Mouse (Mus musculus) erythroblast, embryonic 14.5 days (primary cell): ENCODE measurements around the gene Atp6v1e1. TPM values are rescaled to one million over a fixed set of nuclear protein-coding genes. Genes with fewer than 3 reads are reported as not detected.

Experiments
- H3K27me3 ChIP-seq: 2 replicates; pipeline ENCODE4 v1.6.1; 2012; ENCODE audit warnings: inconsistent platforms; ENCODE audit not compliant: control insufficient read depth
- H3K36me3 ChIP-seq: 2 replicates; pipeline ENCODE4 v1.6.1; 2012; ENCODE audit warnings: mild to moderate bottlenecking, inconsistent platforms; ENCODE audit not compliant: control insufficient read depth
- H3K4me1 ChIP-seq: 2 replicates; pipeline ENCODE4 v1.6.1; 2012; ENCODE audit warnings: inconsistent platforms; ENCODE audit not compliant: control insufficient read depth
- H3K4me3 ChIP-seq: replicated peaks from 2 replicates; pipeline ENCODE3; 2012; ENCODE audit warnings: moderate library complexity, mild to moderate bottlenecking, inconsistent platforms
- H3K9me3 ChIP-seq: 2 replicates; pipeline ENCODE4 v1.6.1; 2012; ENCODE audit warnings: low read length, inconsistent platforms, mixed read lengths; ENCODE audit not compliant: control insufficient read depth
- GATA1 ChIP-seq: IDR thresholded peaks from 2 replicates; pipeline ENCODE4 v1.6.1; 2012; ENCODE audit warnings: low read length, inconsistent platforms, mixed read lengths
- TAL1 ChIP-seq: IDR thresholded peaks from 3 replicates; pipeline ENCODE4 v1.6.1; 2012; ENCODE audit warnings: low read length, inconsistent platforms, mixed read lengths
- polyA plus RNA-seq: library from polyadenylated mRNA; stranded (reverse); fragments of >175 nt; gene quantifications from 2 replicates; pipeline ENCODE4 v1.2.3, GENCODE M21; 2012

Gene Atp6v1e1
- polyA plus RNA-seq, 1 experiment = 19.0 TPM

DNA sequence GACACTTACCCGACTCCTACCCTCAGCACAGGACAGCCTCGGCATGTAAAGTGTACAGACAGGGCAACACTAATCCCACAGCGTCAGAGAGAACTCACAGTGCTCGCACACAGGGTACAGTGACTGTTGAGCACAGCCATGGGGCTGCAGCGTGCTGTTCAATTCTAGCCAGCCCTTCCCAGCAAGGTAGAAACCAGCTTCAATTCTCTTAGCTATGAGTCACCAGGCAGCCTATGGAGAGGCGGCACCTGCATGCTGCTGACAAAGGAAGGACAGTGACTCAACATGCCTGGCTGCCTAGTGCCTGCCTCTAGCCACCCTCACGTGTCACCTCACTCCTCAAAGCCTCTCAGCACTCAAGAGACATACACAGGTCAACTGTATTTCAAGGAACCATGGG, 24.6 kb downstream of the Atp6v1e1 start:
- Histone ChIP-seq H3K27me3 (no peaks in the 10 kb centered on the region), H3K4me3 (no peak overlapping the region), H3K4me1 (peaks cover 5% of the 10 kb centered on the region), H3K36me3 (peaks cover 100% of the 10 kb centered on the region), H3K9me3 (peaks cover 2% of the 10 kb centered on the region; the same call in 1 of the 2 replicates)
- TF ChIP-seq TAL1 = no peak
- no peak for TF ChIP-seq GATA1

DNA sequence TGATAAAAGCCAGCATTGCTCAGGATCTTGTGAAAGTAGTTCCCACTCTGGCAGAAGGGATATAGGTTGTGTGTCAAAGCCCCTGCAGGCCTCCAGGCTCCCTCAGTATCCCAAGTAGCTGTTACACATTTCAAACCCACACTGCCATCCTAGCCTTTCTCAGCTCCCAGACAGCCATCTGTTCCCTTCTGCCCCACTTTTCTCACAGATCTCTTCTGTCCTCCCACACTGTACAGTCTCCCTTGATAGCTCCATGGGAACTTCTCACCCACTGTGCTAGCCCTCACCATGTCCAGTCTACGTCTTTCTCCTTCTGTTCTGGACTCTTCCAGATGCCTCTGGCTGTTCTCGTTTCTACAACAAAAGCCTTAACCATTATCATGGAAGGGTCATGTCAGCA, 26.5 kb downstream of the Atp6v1e1 start:
- Histone ChIP-seq H3K9me3 (no peaks in the 10 kb centered on the region), H3K4me1 (peaks cover 16% of the 10 kb centered on the region), H3K36me3 (peaks cover 100% of the 10 kb centered on the region), H3K27me3 (no peaks in the 10 kb centered on the region), H3K4me3 (no peak overlapping the region)
- TF ChIP-seq TAL1 = no peak
- TF ChIP-seq GATA1 = no peak

DNA sequence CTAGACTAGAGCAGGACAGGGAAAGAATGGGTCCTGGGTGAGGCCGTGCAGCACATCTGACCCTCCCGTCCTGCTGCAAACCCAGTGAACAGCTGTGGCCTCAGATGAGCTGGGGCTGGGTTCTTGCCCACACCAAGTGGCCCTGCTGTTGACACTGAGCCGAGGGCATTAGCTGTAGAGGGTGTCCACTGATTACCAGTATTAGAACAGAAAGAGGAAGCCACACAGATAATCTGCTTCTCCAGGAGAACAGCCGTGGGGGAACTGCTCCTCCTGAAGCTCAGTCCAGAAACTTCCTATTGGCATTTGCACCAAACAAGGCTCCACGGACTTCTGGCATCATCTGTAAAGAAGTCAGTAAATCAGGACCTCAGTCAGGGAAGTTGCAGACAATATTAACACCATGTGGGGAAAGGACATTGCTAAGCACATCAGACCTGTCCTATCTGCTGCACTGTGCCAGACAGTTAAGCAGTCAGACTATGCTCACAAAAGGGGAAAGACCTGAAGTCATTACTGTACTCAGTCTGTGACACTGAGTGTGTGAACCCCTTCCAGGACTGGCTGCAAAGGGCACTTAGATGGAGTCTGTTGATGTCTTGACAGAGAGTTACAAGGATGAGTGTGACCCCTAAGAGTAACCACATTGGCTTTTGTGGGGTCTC, 27.0 kb downstream of the Atp6v1e1 start:
- no peaks in the 10 kb centered on the region for H3K9me3 ChIP-seq
- H3K27me3 ChIP-seq = no peaks in the 10 kb centered on the region
- no peak for TF ChIP-seq GATA1
- no peak for TF ChIP-seq TAL1
- H3K36me3 ChIP-seq = peaks cover 99% of the 10 kb centered on the region
- H3K4me3 ChIP-seq = no peak overlapping the region
- peaks cover 21% of the 10 kb centered on the region for H3K4me1 ChIP-seq

DNA sequence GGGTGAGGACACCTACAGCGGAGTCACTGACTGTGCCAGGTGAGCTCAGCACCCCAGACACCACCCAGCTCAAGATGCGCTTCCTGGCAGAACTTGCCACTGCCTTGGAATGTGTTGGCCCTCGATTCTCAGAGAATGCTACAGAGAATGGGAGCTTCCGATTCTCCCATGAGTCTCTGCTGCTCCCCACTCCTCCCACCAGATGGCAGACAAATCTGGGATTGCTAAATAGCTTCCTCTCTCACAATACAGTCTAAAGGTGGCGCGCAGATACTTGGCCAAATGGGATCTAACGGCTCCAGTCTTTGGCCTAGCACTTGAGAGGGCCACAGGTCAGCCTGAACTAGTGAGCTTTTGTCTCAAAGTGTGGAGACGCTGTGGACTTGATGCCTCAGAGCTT, 29.6 kb downstream of the Atp6v1e1 start:
- no peak overlapping the region for H3K4me3 ChIP-seq
- H3K9me3 ChIP-seq = no peaks in the 10 kb centered on the region
- TF ChIP-seq GATA1 (no peak), TAL1 (no peak)
- peaks cover 98% of the 10 kb centered on the region for H3K36me3 ChIP-seq
- no peaks in the 10 kb centered on the region for H3K27me3 ChIP-seq
- peaks cover 28% of the 10 kb centered on the region for H3K4me1 ChIP-seq

DNA sequence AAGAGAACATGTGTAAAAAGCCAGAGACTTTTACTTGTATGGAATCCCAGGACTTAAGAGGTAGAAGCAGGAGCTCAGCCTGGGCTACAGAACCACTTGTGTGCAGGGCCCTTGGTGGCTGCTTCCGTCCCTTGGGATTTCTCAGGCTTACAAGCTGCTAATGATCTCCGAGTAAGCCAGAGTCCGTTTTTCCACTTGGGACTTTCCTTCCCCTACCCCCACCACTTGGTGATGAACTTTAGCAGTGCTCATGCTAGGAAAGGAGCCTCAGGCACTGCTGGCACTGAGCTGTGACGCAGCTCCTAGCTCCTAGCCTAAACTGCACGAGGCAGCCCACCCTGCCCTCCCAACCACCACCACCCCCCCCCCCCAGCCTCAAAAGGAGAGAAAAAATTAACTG, 31.9 kb downstream of the Atp6v1e1 start:
- no peak overlapping the region for H3K4me3 ChIP-seq
- H3K36me3 ChIP-seq = peaks cover 86% of the 10 kb centered on the region
- no peaks in the 10 kb centered on the region for H3K9me3 ChIP-seq
- H3K4me1 ChIP-seq = peaks cover 31% of the 10 kb centered on the region
- H3K27me3 ChIP-seq = no peaks in the 10 kb centered on the region
- no peak for TF ChIP-seq TAL1
- no peak for TF ChIP-seq GATA1

DNA sequence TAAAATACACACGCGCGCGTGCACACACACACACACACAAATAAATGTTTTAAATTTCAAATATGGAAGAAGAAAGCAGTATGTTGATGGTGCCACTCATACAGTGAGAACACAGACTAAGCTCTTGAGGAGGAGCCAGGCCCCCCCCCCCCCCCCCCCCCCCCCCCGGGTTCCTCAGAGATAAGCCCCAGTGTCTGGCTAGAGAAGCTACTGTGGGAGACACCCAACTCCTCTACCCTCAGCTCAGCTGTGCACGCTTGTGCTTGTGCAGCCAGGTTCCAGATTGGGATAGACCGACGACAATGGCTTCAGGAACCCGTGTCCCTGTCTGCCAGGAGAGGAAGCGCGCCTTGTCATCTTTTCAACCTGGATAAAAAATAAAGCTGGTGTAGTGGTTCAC, 32.4 kb downstream of the Atp6v1e1 start:
- Histone ChIP-seq H3K4me3 (no peak overlapping the region), H3K27me3 (no peaks in the 10 kb centered on the region), H3K4me1 (peaks cover 33% of the 10 kb centered on the region), H3K9me3 (no peaks in the 10 kb centered on the region), H3K36me3 (peaks cover 82% of the 10 kb centered on the region)
- no peak for TF ChIP-seq GATA1
- TF ChIP-seq TAL1 = no peak

DNA sequence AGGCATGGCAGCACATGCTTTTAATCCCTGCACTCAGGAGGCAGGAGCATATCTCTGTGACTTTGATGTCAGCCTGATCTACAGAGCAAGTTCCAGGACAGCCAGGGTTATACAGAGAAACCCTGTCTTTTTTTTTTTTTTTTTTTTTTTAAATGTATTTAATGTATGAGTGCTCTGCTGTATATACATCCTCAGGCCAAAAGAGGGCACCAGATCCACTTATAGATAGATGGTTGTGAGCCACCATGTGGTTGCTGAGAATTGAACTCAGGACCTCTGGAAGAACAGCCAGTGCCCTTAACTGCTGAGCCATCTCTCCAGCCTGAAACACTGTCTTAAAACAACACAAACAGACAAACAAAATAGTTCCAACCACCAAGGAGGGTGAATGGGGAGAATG, 33.7 kb downstream of the Atp6v1e1 start:
- H3K4me1 ChIP-seq = peaks cover 33% of the 10 kb centered on the region
- peaks cover 69% of the 10 kb centered on the region for H3K36me3 ChIP-seq
- no peak for TF ChIP-seq GATA1
- TF ChIP-seq TAL1 = no peak
- no peaks in the 10 kb centered on the region for H3K9me3 ChIP-seq
- H3K27me3 ChIP-seq = no peaks in the 10 kb centered on the region
- H3K4me3 ChIP-seq = no peak overlapping the region

DNA sequence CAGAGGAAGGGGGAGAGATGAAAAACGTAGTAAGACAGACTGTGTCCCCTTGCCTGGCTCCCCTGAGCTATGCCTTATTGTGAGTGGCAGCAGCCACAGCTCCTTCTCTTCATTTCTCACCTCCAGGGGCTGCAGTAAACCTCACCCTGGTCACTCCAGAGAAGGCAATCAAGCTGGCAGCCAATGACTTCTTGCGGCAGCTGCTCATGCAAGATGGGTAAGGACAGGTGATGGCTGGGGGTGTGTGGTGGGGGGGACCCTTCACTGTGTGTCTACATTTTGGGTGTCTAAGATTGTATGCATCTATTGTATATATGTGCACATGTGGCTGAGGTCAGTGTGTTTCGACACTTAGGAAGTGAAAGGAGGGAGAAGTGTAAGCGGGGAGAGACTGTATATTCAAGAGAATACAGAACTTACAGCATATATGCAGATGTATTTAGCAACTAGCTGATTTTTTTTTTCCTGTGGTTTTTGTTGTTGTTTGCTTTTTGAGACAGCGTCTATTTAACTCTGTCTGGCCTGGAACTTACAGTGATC, 34.5 kb downstream of the Atp6v1e1 start:
- H3K4me3 ChIP-seq = no peak overlapping the region
- H3K9me3 ChIP-seq = no peaks in the 10 kb centered on the region
- TF ChIP-seq GATA1 (no peak), TAL1 (no peak)
- H3K36me3 ChIP-seq = peaks cover 62% of the 10 kb centered on the region
- H3K27me3 ChIP-seq = no peaks in the 10 kb centered on the region
- peaks cover 33% of the 10 kb centered on the region for H3K4me1 ChIP-seq

DNA sequence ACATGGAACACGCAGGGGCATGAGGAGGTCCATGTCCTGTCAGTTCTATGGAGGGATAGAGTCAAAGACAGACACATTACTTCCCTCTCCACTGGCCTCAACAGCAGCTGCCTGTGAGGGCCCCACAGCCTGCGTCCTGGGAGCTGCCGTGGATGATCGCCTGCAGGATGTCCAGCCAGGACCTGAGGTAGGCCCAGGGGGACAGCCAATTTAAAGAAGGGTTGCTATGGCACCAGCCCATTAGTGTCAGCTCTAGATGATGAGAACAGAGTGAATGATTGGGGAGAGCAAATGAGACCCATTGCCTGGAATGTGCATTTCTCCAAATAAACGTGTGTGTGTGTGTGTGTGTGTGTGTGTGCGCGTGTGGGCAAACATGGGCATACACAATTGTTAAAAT, 38.2 kb downstream of the Atp6v1e1 start:
- H3K27me3 ChIP-seq = no peaks in the 10 kb centered on the region
- no peak overlapping the region for H3K4me3 ChIP-seq
- peaks cover 14% of the 10 kb centered on the region for H3K4me1 ChIP-seq
- TF ChIP-seq GATA1 = no peak
- TF ChIP-seq TAL1 = no peak
- H3K36me3 ChIP-seq = peaks cover 25% of the 10 kb centered on the region
- no peaks in the 10 kb centered on the region for H3K9me3 ChIP-seq
